Mouse (Mus musculus) forebrain, embryonic 13.5 days (tissue): ENCODE measurements around the gene Carns1. TPM values are rescaled to one million over a fixed set of nuclear protein-coding genes. Genes with fewer than 3 reads are reported as not detected.

ENCODE experiments used
- ATAC-seq: fragments of 200-750 bp; cut with Nextera tagmentation; 2 replicates; pipeline ENCODE4 v1.8.0; 2017
- H3K27ac ChIP-seq: fragments of 300-500 bp; sonication (generic); 2 replicates; pipeline ENCODE4 v1.5.1; 2015; ENCODE audit warnings: inconsistent platforms, mild to moderate bottlenecking, moderate library complexity
- H3K27me3 ChIP-seq: fragments of 300-500 bp; sonication (generic); 2 replicates; pipeline ENCODE4 v1.6.1; 2015; ENCODE audit warnings: mild to moderate bottlenecking, inconsistent platforms
- H3K36me3 ChIP-seq: fragments of 300-500 bp; sonication (generic); 2 replicates; pipeline ENCODE4 v1.6.1; 2015; ENCODE audit warnings: mild to moderate bottlenecking, inconsistent platforms; ENCODE audit not compliant: poor library complexity, severe bottlenecking
- H3K4me1 ChIP-seq: fragments of 300-500 bp; sonication (generic); 2 replicates; pipeline ENCODE4 v1.6.1; 2015; ENCODE audit warnings: inconsistent platforms
- H3K4me2 ChIP-seq: fragments of 300-500 bp; sonication (generic); 2 replicates; pipeline ENCODE4 v1.6.1; 2015; ENCODE audit warnings: inconsistent platforms, mild to moderate bottlenecking, moderate library complexity
- H3K4me3 ChIP-seq: fragments of 300-500 bp; sonication (generic); 2 replicates; pipeline ENCODE4 v1.5.1; 2015; ENCODE audit warnings: mild to moderate bottlenecking, inconsistent platforms
- H3K9ac ChIP-seq: fragments of 300-500 bp; sonication (generic); 2 replicates; pipeline ENCODE4 v1.6.1; 2015; ENCODE audit warnings: mild to moderate bottlenecking, inconsistent platforms
- H3K9me3 ChIP-seq: fragments of 300-500 bp; sonication (generic); replicated peaks from 2 replicates; pipeline ENCODE4 v1.6.1; 2016; ENCODE audit warnings: inconsistent platforms
- WGBS: fragments of 180-500 bp; shearing (Covaris S2); methylation state at CpG from one replicate; pipeline ENCODE4 v1.1.7; 2015; 5-methylcytosine and 5-hydroxymethylcytosine counted together
- polyA plus RNA-seq: library from polyadenylated mRNA; unstranded; fragments of >200 nt; fragmentation: Nextera tagmentation; extraction: Ambion mirVana; gene quantifications from 2 replicates; pipeline ENCODE4 v1.2.1, GENCODE M21; 2015

Carns1 gene
- polyA plus RNA-seq, 1 experiment from 2014 or later, result 2.4 TPM

- peaks cover 47% of the 10 kb centered on the region for H3K4me1 ChIP-seq
- no peak overlapping the region for H3K4me2 ChIP-seq
- no peak for ATAC-seq
- WGBS, result 68% methylated on average over 5 of the region's 5 CpGs
- H3K36me3 ChIP-seq, result peaks cover 71% of the 10 kb centered on the region
- H3K27me3 ChIP-seq, result no peaks in the 10 kb centered on the region
- no peak overlapping the region for H3K4me3 ChIP-seq
- no peak overlapping the region for H3K27ac ChIP-seq
- no peaks in the 10 kb centered on the region for H3K9me3 ChIP-seq
- H3K9ac ChIP-seq, result no peak overlapping the region
Measured at GRCm38 (mm10) chr19:4196548-4196947, 21.3 kb upstream of the Carns1 start.

GRCm38 (mm10) chr19:4196048-4196447, 20.8 kb upstream of the Carns1 start:
- Histone ChIP-seq H3K4me3 (no peak overlapping the region), H3K4me1 (peaks cover 45% of the 10 kb centered on the region), H3K27ac (peak overlapping the region; percentile 32), H3K36me3 (peaks cover 71% of the 10 kb centered on the region), H3K9me3 (no peaks in the 10 kb centered on the region), H3K4me2 (no peak overlapping the region), H3K9ac (no peak overlapping the region), H3K27me3 (no peaks in the 10 kb centered on the region)
- ATAC-seq, result no peak
- 73% methylated on average over 2 of the region's 2 CpGs for WGBS

GRCm38 (mm10) chr19:4194776-4195650, 19.7 kb upstream of the Carns1 start:
- Histone ChIP-seq H3K4me3 (no peak overlapping the region), H3K27ac (no peak overlapping the region; the same call in none of the 2 replicates), H3K27me3 (no peaks in the 10 kb centered on the region), H3K9me3 (no peaks in the 10 kb centered on the region), H3K4me1 (peaks cover 35% of the 10 kb centered on the region), H3K9ac (no peak overlapping the region), H3K4me2 (no peak overlapping the region), H3K36me3 (peaks cover 68% of the 10 kb centered on the region)
- ATAC-seq, result no peak
- WGBS, result 82% methylated on average over 12 of the region's 12 CpGs

- H3K4me2 ChIP-seq, result peak overlapping the region; percentile 82; the same call in 1 of the 2 replicates
- ATAC-seq, result no peak
- 91% methylated on average over 8 of the region's 8 CpGs for WGBS
- no peak overlapping the region for H3K27ac ChIP-seq
- H3K9ac ChIP-seq, result 0 out of 2 replicates have a peak overlapping the region, but pooled peaks have one; percentile 96
- H3K36me3 ChIP-seq, result peaks cover 62% of the 10 kb centered on the region
- H3K9me3 ChIP-seq, result no peaks in the 10 kb centered on the region
- H3K4me3 ChIP-seq, result no peak overlapping the region; the same call in 1 of the 2 replicates
- H3K27me3 ChIP-seq, result no peaks in the 10 kb centered on the region
- H3K4me1 ChIP-seq, result peaks cover 32% of the 10 kb centered on the region
Measured at GRCm38 (mm10) chr19:4194021-4194724, 18.9 kb upstream of the Carns1 start.

GRCm38 (mm10) chr19:4193129-4193528, 17.9 kb upstream of the Carns1 start:
- Histone ChIP-seq H3K27ac (no peak overlapping the region; the same call in none of the 2 replicates), H3K9ac (peak overlapping the region; percentile 96), H3K27me3 (no peaks in the 10 kb centered on the region), H3K4me3 (peak overlapping the region; percentile 97), H3K4me2 (peak overlapping the region; percentile 82), H3K4me1 (peaks cover 32% of the 10 kb centered on the region), H3K9me3 (no peaks in the 10 kb centered on the region), H3K36me3 (peaks cover 51% of the 10 kb centered on the region)
- WGBS, result 62% methylated on average over 6 of the region's 6 CpGs
- ATAC-seq, result no peak

- H3K36me3 ChIP-seq, result peaks cover 45% of the 10 kb centered on the region
- peak overlapping the region; percentile 97 for H3K4me3 ChIP-seq
- H3K4me1 ChIP-seq, result peaks cover 32% of the 10 kb centered on the region
- ATAC-seq, result no peak; the same call in 1 of the 2 replicates
- no peaks in the 10 kb centered on the region for H3K9me3 ChIP-seq
- peak overlapping the region; percentile 82 for H3K4me2 ChIP-seq
- peak overlapping the region; percentile 96 for H3K9ac ChIP-seq
- H3K27me3 ChIP-seq, result no peaks in the 10 kb centered on the region
- under 1% methylated on average over 46 of the region's 52 CpGs for WGBS
- H3K27ac ChIP-seq, result peak overlapping the region; percentile 81
Measured at GRCm38 (mm10) chr19:4192251-4192985, 17.1 kb upstream of the Carns1 start.

GRCm38 (mm10) chr19:4191528-4192250, 16.4 kb upstream of the Carns1 start, which contains the start of gene Ppp1ca:
Gene Ppp1ca (plus strand): TSS chr19:4192065.
- Histone ChIP-seq H3K4me3 (peak within 1 kb of the TSS; percentile 97), H3K27me3 (no peaks in the 10 kb centered on the region), H3K9me3 (no peaks in the 10 kb centered on the region), H3K9ac (peak within 1 kb of the TSS; percentile 96), H3K4me1 (peaks cover 32% of the 10 kb centered on the region), H3K4me2 (peak within 1 kb of the TSS; percentile 82), H3K27ac (peak within 1 kb of the TSS; percentile 81), H3K36me3 (peaks cover 37% of the 10 kb centered on the region)
- peak; percentile 92 for ATAC-seq
- WGBS, result 9% methylated on average over 35 of the region's 47 CpGs

- peak within 1 kb of the TSS; percentile 97 for H3K4me3 ChIP-seq
- peaks cover 32% of the 10 kb centered on the region for H3K4me1 ChIP-seq
- H3K27ac ChIP-seq, result peak within 1 kb of the TSS; percentile 81
- H3K9ac ChIP-seq, result peak within 1 kb of the TSS; percentile 96
- no peaks in the 10 kb centered on the region for H3K27me3 ChIP-seq
- H3K36me3 ChIP-seq, result peaks cover 29% of the 10 kb centered on the region
- H3K4me2 ChIP-seq, result peak within 1 kb of the TSS; percentile 82
- no peak for ATAC-seq
- 66% methylated on average over 4 of the region's 4 CpGs for WGBS
- no peaks in the 10 kb centered on the region for H3K9me3 ChIP-seq
Measured at GRCm38 (mm10) chr19:4190831-4191334, 15.6 kb upstream of the Carns1 start, which contains the start of gene Tbc1d10c. Gene Tbc1d10c (minus strand): TSS chr19:4191284.

- no peak overlapping the region for H3K4me3 ChIP-seq
- WGBS, result 88% methylated on average over 12 of the region's 12 CpGs
- H3K9ac ChIP-seq, result no peak overlapping the region
- no peaks in the 10 kb centered on the region for H3K9me3 ChIP-seq
- H3K36me3 ChIP-seq, result peaks cover 12% of the 10 kb centered on the region
- H3K27me3 ChIP-seq, result no peaks in the 10 kb centered on the region
- H3K4me2 ChIP-seq, result no peak overlapping the region
- no peak for ATAC-seq
- no peak overlapping the region for H3K27ac ChIP-seq
- H3K4me1 ChIP-seq, result peaks cover 17% of the 10 kb centered on the region
Measured at GRCm38 (mm10) chr19:4189051-4189620, 13.9 kb upstream of the Carns1 start.

- no peak overlapping the region for H3K4me2 ChIP-seq
- no peak overlapping the region for H3K4me3 ChIP-seq
- H3K36me3 ChIP-seq, result no peaks in the 10 kb centered on the region
- H3K27me3 ChIP-seq, result no peaks in the 10 kb centered on the region
- H3K4me1 ChIP-seq, result no peaks in the 10 kb centered on the region
- H3K27ac ChIP-seq, result no peak overlapping the region
- WGBS, result 75% methylated on average over 3 of the region's 3 CpGs
- H3K9ac ChIP-seq, result no peak overlapping the region
- no peaks in the 10 kb centered on the region for H3K9me3 ChIP-seq
- ATAC-seq, result no peak
Measured at GRCm38 (mm10) chr19:4187303-4187702, 12.0 kb upstream of the Carns1 start.
